Mouse (Mus musculus): ENCODE measurements at regions not wholly inside any gene's neighbourhood (a gene's known extent, or its start where the extent isn't known, plus 50 kb on each side); places are given as distances from the start of the nearest gene placed in this dataset.
A peak's percentile ranks its signal among the peaks of the same experiment; 100 is the strongest.

- no peak overlapping the region for H3K4me3 ChIP-seq (ENCODE audit: low read depth, low read length)
- H3K36me3 ChIP-seq (ENCODE audit: insufficient read depth): no peaks in the 10 kb centered on the region
- H3K4me1 ChIP-seq (ENCODE audit: insufficient read depth): no peaks in the 10 kb centered on the region
- H3K4me2 ChIP-seq: no peak overlapping the region
- H3K27ac ChIP-seq (ENCODE audit: low read depth): no peak overlapping the region
- no peak overlapping the region for H3K9ac ChIP-seq
- no peaks in the 10 kb centered on the region for H3K27me3 ChIP-seq (ENCODE audit: insufficient read depth, low read length)
- no peak for TF ChIP-seq CTCF (IDR thresholded peaks at IDR 0.05; ENCODE audit: low read depth)
- no peak for DNase-seq
- 71% methylated on average over 2 of the region's 2 CpGs for WGBS
- no peak for ATAC-seq (ENCODE audit: insufficient read depth)
- no peaks in the 10 kb centered on the region for H3K9me3 ChIP-seq (ENCODE audit: low read depth, low read length)
Observed at GRCm38 (mm10) chr5:83890619-83891185, 526.5 kb downstream of the Epha5 start.

- no peak overlapping the region for H3K4me2 ChIP-seq
- no peaks in the 10 kb centered on the region for H3K27me3 ChIP-seq (ENCODE audit: insufficient read depth, low read length)
- no peaks in the 10 kb centered on the region for H3K9me3 ChIP-seq (ENCODE audit: low read depth, low read length)
- no peak for TF ChIP-seq CTCF (IDR thresholded peaks at IDR 0.05; ENCODE audit: low read depth)
- DNase-seq (no peak), ATAC-seq (ENCODE audit: insufficient read depth) (no peak)
- H3K36me3 ChIP-seq (ENCODE audit: insufficient read depth): no peaks in the 10 kb centered on the region
- WGBS: 70% methylated on average over 1 of the region's 1 CpGs
- no peak overlapping the region for H3K4me3 ChIP-seq (ENCODE audit: low read depth, low read length)
- no peak overlapping the region for H3K9ac ChIP-seq
- no peaks in the 10 kb centered on the region for H3K4me1 ChIP-seq (ENCODE audit: insufficient read depth)
- H3K27ac ChIP-seq (ENCODE audit: low read depth): no peak overlapping the region
Observed at GRCm38 (mm10) chr5:83872052-83872451, 517.1 kb upstream of the Tecrl start.

GRCm38 (mm10) chr5:83868359-83868758, 513.4 kb upstream of the Tecrl start:
- Histone ChIP-seq H3K9me3 (ENCODE audit: low read depth, low read length) (no peaks in the 10 kb centered on the region), H3K4me3 (ENCODE audit: low read depth, low read length) (no peak overlapping the region), H3K4me2 (no peak overlapping the region), H3K9ac (no peak overlapping the region), H3K27ac (ENCODE audit: low read depth) (no peak overlapping the region), H3K36me3 (ENCODE audit: insufficient read depth) (no peaks in the 10 kb centered on the region), H3K27me3 (ENCODE audit: insufficient read depth, low read length) (no peaks in the 10 kb centered on the region), H3K4me1 (ENCODE audit: insufficient read depth) (no peaks in the 10 kb centered on the region)
- TF ChIP-seq CTCF (IDR thresholded peaks at IDR 0.05; ENCODE audit: low read depth): no peak
- no peak for ATAC-seq (ENCODE audit: insufficient read depth)
- no peak for DNase-seq
- whole genome bisulfite sequencing: 45% methylated on average over 4 of the region's 4 CpGs

- Histone ChIP-seq H3K9me3 (ENCODE audit: low read depth, low read length) (no peaks in the 10 kb centered on the region), H3K4me2 (no peak overlapping the region), H3K4me1 (ENCODE audit: insufficient read depth) (no peaks in the 10 kb centered on the region), H3K27ac (ENCODE audit: low read depth) (no peak overlapping the region), H3K36me3 (ENCODE audit: insufficient read depth) (no peaks in the 10 kb centered on the region), H3K9ac (no peak overlapping the region), H3K27me3 (ENCODE audit: insufficient read depth, low read length) (no peaks in the 10 kb centered on the region), H3K4me3 (ENCODE audit: low read depth, low read length) (no peak overlapping the region)
- no peak for ATAC-seq (ENCODE audit: insufficient read depth)
- DNase-seq: no peak
- TF ChIP-seq CTCF (IDR thresholded peaks at IDR 0.05; ENCODE audit: low read depth): no peak
Observed at GRCm38 (mm10) chr5:83861674-83862073, 506.7 kb upstream of the Tecrl start.

- no peak for ATAC-seq (ENCODE audit: insufficient read depth)
- 64% methylated on average over 4 of the region's 4 CpGs for WGBS
- H3K27me3 ChIP-seq (ENCODE audit: insufficient read depth, low read length): no peaks in the 10 kb centered on the region
Observed at GRCm38 (mm10) chr5:83852022-83852421, 497.0 kb upstream of the Tecrl start.

GRCm38 (mm10) chr5:83826561-83826960, 471.6 kb upstream of the Tecrl start:
- TF ChIP-seq CTCF (IDR thresholded peaks at IDR 0.05; ENCODE audit: low read depth): no peak
- ATAC-seq (ENCODE audit: insufficient read depth) (no peak), DNase-seq (no peak)
- H3K4me2 ChIP-seq: no peak overlapping the region
- H3K4me3 ChIP-seq (ENCODE audit: low read depth, low read length): no peak overlapping the region
- H3K9ac ChIP-seq: no peak overlapping the region
- H3K27ac ChIP-seq (ENCODE audit: low read depth): no peak overlapping the region
- H3K36me3 ChIP-seq (ENCODE audit: insufficient read depth): no peaks in the 10 kb centered on the region
- WGBS: 69% methylated on average over 2 of the region's 2 CpGs
- no peaks in the 10 kb centered on the region for H3K9me3 ChIP-seq (ENCODE audit: low read depth, low read length)
- no peaks in the 10 kb centered on the region for H3K27me3 ChIP-seq (ENCODE audit: insufficient read depth, low read length)
- no peaks in the 10 kb centered on the region for H3K4me1 ChIP-seq (ENCODE audit: insufficient read depth)

More at GRCm38 (mm10) chr5:83852022-83852421, 497.0 kb upstream of the Tecrl start:
- DNase-seq: no peak
- no peak overlapping the region for H3K27ac ChIP-seq (ENCODE audit: low read depth)
- H3K4me3 ChIP-seq (ENCODE audit: low read depth, low read length): no peak overlapping the region
- H3K9ac ChIP-seq: no peak overlapping the region
- H3K36me3 ChIP-seq (ENCODE audit: insufficient read depth): no peaks in the 10 kb centered on the region
- H3K4me2 ChIP-seq: no peak overlapping the region
- no peak for TF ChIP-seq CTCF (IDR thresholded peaks at IDR 0.05; ENCODE audit: low read depth)
- no peaks in the 10 kb centered on the region for H3K4me1 ChIP-seq (ENCODE audit: insufficient read depth)
- H3K9me3 ChIP-seq (ENCODE audit: low read depth, low read length): no peaks in the 10 kb centered on the region

GRCm38 (mm10) chr5:83824838-83825466, 470.0 kb upstream of the Tecrl start:
- Histone ChIP-seq H3K9ac (no peak overlapping the region), H3K4me2 (no peak overlapping the region), H3K27me3 (ENCODE audit: insufficient read depth, low read length) (no peaks in the 10 kb centered on the region), H3K4me3 (ENCODE audit: low read depth, low read length) (no peak overlapping the region), H3K27ac (ENCODE audit: low read depth) (no peak overlapping the region), H3K4me1 (ENCODE audit: insufficient read depth) (no peaks in the 10 kb centered on the region), H3K36me3 (ENCODE audit: insufficient read depth) (no peaks in the 10 kb centered on the region), H3K9me3 (ENCODE audit: low read depth, low read length) (no peaks in the 10 kb centered on the region)
- ATAC-seq (ENCODE audit: insufficient read depth) (peak; percentile 31; the same call in 1 of the 2 replicates), DNase-seq (no peak)
- WGBS: 27% methylated on average over 2 of the region's 2 CpGs
- no peak for TF ChIP-seq CTCF (IDR thresholded peaks at IDR 0.05; ENCODE audit: low read depth)

Measured in lung, embryonic 14.5 days (tissue).